Mouse (Mus musculus) left cerebral cortex, adult 9 months (tissue): Measurements from ENCODE around the gene Birc6.
A peak's percentile ranks its signal among the peaks of the same experiment; 100 is the strongest.

Experiments used
- DNase-seq, 2 experiments: peaks; one replicate each; pipeline ENCODE4 v3.0.0; 2022; ENCODE audit warnings: low spot score in 2 of 2

The Birc6 gene

DNA sequence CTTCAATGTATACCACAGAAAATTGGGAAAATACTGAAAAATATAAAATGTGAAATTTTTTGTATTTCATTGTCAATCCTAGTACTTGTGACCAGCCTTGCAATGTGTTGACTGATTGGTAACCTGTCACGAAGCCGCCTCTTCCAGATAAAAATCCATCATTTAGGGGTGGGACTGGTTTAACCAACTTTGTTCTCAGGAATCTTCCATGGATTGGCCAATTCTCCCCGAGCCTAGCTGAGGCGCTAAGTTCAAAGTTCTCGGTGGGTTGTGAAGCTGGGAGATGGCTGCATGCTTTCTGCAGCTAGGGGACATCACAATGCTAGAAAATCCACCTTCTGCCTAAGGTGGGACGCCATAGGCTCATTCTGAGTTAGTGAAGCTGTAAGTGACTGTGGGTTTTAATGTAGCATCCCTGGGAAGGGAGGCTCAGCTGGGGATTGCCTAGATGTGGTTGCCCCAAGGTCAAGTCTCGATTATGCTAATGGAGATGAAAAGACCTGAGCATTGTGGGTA is 179.6 kb downstream of the Birc6 start:
- DNase-seq, result no peak

DNA sequence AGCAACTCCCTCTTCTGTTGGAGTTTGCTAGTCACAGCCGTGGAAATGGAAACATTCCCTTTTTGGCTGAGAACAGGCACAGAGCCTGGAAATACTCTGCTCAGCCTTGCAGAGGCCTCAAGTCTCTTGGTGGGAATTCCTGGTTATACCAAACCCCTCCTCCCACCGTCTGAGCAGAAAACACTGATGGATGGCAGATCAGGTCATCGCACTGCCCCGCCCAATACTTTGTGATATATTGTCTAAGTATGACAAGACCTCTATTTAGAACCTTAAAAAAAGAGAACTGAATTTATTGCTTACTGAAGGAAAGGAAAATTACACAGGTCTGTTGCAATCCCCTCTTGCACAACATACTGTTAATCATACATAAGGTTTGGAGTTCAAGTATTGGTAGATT is 182.6 kb downstream of the Birc6 start:
- DNase-seq, result no peak

DNA sequence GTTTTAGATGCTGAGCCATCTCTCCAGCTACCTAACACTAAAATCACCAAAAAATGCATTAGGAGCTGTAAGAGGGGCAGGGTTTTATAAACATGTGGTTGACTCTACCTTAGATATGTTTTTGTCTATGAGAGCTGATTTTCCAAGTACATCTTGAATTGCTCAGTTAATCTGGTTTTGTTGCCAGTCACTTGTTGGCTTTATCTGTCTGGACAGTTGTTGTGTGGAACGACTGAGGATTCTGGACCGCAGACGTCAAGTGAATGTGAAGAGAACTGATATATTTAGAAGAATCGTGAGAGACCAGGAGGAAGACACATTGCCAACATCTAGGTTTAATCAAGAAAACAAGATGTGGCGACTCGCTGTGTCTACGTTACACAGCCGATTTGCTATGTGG is 183.5 kb downstream of the Birc6 start:
- DNase-seq, result no peak

DNA sequence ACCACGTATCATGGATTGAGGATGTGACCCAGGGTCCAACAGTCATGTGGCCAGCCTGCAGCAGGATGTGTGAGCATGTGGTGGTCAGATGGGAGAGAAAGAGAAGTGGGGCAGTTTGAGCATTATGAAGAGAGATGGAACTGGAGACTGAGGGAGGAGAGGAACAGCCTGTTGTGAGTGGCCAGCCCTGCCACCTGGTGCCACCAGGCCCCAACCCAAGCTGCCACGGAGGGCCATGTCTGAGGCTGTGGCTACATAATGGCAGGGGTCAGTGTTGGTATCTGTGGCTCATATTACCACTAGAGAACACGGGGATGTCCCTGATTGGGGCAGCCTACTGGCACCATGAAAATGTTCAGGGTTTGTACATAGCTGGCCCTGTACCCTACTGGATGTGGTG is 187.0 kb downstream of the Birc6 start:
- no peak for DNase-seq

DNA sequence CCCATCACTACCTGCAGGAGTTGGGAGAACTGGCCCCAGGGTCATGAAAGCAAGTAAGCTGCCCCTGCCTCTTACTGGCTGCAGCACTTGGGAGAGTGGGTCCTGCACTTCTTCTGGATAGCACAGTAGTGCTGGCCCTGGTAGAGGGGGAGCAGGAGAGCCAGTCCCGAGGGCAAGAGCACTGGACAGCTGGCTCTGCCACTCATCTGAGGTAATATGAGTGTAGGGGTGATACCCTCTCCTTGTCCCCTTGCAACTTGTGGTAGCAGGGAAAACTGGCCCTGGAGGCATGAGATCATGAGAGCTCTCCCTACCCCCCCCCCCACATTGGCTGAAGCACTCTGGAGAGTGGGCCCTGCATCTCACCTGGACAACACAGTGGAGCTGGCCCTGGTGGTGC is 187.6 kb downstream of the Birc6 start:
- no peak for DNase-seq

DNA sequence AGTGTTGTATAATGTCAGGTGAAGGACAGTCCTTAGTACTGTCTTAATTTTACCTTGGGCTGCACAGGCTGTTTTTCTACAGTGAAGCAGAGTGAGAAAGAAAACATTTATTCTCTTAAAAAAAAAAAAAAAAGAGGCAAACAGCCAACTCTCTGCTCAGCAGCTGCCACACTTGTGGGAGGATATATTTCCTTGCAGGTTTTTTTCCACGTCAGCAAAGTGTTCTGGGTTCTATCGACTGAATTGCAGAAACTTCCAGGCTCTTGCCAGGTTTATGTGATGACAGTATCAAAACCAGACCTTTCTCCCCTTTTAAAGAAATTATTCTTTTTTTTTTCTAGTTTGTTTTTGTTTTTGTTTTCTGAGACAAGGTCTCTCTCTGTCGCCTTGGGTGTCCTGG is 188.5 kb downstream of the Birc6 start:
- no peak for DNase-seq

DNA sequence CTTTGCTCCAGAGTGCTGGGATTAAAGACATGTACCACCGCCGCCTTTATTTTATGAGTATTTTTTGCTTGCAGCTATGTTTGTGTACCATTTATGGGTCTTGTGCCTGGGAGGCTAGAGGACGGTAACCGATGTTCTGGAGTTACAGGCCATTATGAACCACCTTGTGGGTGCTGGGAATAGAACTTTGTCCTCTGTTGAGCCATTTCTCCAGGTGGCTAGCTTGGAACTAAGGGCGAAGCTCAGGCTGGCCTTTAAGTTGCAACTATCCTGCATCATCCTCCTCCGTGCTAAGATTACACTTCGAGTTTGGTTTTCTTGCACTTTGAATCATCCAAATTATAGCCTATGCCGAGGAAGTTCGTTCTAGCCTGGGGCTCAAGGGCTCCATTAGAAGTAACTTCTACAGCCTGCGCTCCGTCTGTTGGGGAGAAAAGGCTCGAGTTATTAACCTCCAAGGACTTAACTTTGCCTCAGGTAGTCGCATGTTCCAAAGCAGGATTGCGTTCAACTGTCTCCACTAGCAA is 189.1 kb downstream of the Birc6 start:
- DNase-seq, result no peak

DNA sequence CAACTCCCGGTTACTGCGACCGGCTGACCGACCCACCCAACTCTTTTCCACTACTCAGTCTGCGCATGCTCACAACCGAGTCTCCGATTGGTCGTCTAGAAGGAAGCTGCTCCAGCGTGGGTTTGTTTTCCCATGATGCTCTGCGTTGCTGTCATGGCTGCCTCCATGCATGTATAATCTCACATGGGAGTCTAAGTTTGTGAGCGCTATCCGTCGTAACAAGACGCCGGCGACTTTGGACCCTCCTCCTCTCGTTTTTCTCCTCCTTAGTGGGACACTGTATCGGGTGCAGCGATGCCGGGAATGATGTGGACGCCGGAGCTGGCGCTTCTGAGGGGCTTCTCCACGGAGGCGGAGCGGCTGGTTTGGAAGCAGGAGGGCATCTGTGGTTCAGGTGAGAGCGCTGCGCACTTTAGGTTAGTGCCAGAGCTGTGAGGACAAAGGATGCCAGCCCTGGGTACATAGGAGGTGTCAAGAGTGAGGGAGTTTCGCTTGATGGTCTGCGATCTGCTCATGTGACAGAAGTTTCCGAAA is 189.6 kb downstream of the Birc6 start, which contains the start of gene Ttc27:
Gene Ttc27 (plus strand): TSS at position 115 of the 534 bp plus-strand sequence.
- peak; percentile 81 to 97 for DNase-seq

DNA sequence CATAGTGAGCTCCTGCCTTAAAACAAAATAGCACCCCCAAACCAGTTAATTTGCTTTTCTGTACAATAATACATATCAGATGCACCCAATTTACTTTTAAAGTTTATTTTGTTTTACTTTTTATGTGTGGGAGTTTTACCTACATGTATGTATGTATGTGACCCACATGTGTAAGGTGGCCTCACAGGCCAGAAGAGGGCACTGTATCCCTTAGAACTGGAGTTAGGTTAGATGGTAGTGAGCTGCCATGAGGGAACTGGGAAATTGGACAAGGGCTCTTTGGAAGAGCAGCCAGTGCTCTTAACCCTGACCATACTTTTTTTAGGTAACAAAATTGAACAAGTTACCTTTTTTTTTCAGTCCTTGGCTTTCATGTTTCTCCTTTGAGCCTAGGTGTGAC is 204.8 kb downstream of the Birc6 start:
- no peak for DNase-seq

DNA sequence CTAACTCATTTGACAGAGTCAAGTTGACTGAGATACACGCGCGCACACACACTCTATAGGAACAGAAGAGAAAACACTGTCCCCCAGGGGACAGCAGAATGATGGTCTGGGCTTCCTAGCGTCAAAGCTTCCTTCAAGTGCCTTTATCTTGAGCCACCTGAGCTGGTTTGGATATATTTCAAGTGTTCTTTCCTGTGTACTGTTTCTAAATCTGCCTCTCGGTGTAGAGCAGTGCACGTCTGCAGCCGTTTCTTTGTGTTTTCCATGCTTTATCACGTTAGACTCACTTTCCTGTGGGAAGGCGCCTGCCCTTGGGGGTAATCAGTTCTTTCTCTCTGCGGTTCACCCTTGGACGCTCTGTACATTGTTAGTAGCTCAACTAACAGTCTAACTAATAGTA is 207.3 kb downstream of the Birc6 start:
- no peak for DNase-seq

DNA sequence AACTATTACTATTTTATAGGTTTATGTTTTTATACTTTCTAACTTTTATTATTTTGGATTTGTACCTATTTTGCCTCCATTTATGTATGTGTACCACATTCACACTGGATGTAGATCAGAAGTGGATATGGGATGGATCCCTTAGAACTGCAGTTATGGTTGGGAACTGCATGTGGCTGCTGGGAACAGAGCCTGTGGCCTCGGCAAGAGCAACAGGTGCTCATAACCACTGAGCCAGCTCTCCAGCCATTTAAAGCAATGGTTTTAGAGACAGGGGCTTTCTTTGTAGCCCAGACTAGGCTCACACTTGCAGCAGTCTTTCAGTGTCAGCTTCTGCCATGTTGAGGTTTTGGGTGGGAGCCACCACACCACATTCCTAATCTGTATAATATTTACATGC is 221.6 kb downstream of the Birc6 start:
- no peak for DNase-seq

DNA sequence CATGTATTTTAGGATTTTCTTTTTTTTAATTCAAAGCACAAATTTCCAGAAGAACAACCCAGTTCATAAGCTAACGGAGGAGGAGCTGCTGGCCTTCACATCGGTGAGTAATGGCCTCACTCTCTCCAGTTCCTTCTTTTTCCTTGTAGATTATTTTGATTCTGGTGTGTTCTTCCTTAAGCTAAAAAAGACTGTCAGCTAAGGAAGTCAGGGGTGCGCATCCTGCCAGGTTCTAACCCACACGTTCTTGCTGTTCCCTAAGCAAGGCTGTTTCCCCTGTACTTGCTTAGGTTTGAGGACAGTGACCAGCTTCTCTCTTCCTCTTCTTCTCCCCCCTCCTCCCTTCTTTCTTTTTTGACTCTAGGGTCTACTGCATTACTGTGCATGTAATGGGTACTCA is 222.9 kb downstream of the Birc6 start:
- DNase-seq, result no peak
